Mouse (Mus musculus) liver, embryonic 14 days (tissue): Measurements from ENCODE around the gene Olfr1532-ps1. TPM values are rescaled to one million over a fixed set of nuclear protein-coding genes. Genes with fewer than 3 reads are reported as not detected.

Experiments
- polyA plus RNA-seq: library from polyadenylated mRNA; depleted of rRNA; stranded (reverse); fragments of >200 nt; gene quantifications from 2 replicates; pipeline ENCODE4 v1.2.3, GENCODE M21; 2012; rRNA removed

Olfr1532-ps1 gene
- polyA plus RNA-seq: not detected in 2 replicates

DNA sequence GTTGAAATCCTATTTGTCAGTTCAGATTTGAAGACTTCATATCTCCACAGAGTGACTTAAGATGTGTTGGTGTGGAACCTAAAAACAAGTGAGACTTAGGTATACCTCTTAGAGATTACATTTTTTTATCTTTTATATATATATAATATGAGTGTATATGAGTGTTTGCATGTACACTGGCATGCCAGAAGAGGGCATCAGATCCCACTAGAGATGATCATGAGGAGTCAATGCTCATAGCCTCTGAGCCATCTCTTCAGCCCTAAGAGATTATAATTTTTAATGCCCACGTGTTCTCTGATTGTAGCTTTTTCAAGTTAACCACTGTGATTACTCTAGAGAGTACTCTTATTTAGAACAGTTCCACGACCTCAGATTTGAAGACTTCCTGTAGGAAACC is at the start of gene Olfr1532-ps1:
Olfr1532-ps1 (plus strand) TSS at position 326 of the 400 bp plus-strand sequence.

DNA sequence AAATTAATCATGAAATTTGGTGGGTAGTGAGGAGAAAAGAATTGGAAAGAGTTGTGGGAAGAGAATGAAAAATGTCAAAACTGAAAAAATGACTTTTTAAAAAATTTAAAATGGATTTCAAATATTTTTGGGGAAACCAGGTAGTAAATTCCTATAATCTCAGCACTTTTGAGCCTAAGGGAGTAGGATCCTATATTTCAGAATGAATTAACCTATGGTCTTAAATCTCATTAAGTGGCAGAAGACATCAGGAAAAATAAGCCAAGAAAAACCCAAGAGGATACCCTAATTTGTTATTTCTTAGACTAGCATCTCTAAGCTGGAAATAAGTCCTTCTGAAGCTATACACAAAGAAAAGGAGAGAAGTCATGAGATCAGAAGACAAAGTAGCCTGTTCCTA is 44.9 kb upstream of the Olfr1532-ps1 start, which contains the start of gene Olfr704:
Olfr704 (plus strand) TSS at position 301 of the 400 bp plus-strand sequence.

DNA sequence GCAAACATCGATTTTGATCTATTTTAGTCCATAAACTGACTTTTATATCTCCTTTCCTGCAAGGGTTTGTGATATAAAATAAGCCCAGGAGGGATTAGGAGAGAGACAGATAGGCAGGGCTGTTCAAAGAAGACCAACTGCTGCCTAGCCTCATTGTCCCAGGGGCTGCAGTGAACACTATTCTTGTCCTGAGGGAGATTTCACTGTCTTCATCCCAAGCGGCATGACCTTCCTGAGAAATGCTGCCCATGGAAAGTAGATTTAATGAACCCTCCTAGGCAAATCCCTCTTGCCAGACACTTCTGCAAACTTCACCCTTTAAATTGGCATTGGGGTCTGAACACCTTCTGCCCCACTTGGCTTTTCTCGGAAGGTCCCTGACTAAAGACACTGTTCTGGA is 31.0 kb upstream of the Olfr1532-ps1 start, which contains the start of gene Olfr705:
Olfr705 (minus strand) TSS at position 101 of the 400 bp plus-strand sequence.

DNA sequence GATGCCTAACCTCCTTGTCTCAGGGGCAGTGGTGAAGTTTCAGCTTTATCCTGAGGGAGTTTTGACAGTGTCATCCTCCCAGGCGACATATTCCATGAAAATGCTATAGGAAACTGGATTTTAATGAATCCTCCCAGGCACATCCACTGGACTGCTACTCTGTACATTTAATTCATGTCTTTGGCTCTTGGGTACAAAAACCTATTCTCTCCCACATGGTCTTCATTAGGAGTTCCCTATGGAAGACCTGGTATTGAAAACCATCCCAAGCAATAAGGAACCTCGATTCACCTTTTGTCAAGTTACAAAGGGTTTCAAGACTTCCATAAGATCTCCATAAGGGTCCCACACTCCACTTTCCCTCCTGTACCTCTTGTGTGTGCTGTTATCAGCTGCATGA is 19.7 kb upstream of the Olfr1532-ps1 start, which contains the start of gene Olfr706:
Olfr706 (minus strand) TSS at position 101 of the 400 bp plus-strand sequence.

DNA sequence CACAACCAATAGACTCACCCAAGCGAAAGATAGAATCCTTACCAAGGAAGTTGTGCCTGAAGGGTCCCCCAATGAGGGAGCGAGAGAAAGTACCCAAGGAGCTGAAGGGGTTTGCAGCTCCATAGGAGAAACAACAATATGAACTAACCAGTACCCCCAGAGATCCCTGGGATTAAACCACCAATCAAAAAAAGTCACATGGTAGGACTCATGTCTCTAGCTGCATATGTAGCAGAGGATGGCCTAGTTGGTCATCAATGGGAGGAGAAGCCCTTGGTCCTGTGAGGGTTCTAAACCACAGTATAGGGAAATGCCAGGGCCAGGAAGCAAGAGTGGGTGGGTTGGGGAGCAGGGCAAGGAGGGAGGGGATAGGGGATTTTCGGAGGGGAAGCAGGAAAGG is 6.7 kb upstream of the Olfr1532-ps1 start, which contains the start of gene Olfr707:
Olfr707 (minus strand) TSS at position 101 of the 400 bp plus-strand sequence.

DNA sequence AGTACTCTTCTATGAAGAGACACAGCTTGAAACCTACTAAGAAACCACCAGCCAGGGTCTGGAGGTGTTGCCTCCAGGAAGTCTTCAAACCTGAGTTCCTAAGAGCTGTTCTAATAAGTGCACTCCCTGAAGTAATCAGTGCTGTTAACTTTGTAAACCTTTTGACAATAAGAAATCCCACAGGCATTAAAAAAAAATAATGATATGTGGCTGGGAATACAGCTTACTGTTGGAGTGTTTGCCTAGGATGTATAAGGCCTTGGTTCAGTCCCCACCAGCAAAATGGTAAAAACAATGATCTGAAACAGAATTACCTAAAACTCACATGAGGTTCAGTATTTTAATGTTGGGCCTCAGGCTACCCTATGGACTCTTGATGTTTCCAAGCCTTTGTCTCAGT is 24.3 kb downstream of the Olfr1532-ps1 start, which contains the start of gene Olfr709-ps1:
Olfr709-ps1 (minus strand) TSS at position 101 of the 400 bp plus-strand sequence.

DNA sequence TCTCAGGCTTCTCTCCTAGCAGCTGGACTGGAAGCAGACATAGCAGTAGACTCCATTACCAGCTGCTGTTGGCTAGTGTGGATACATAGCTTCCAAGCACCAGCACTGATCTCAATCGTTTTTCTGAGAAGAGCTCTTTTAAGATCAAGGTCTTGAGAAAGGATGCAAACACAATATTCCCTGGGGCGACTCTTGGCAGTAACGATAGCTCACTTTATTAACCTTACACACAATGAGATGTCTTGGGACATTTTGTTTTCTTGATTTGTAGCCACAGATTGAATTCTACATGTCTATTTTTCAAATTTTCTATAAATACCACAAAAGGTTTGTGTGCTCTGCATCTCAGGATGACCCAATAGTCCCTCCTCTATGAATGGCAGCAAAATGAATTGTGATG is 40.4 kb downstream of the Olfr1532-ps1 start, which contains the start of gene Olfr710:
Olfr710 (minus strand) TSS at position 101 of the 400 bp plus-strand sequence.

DNA sequence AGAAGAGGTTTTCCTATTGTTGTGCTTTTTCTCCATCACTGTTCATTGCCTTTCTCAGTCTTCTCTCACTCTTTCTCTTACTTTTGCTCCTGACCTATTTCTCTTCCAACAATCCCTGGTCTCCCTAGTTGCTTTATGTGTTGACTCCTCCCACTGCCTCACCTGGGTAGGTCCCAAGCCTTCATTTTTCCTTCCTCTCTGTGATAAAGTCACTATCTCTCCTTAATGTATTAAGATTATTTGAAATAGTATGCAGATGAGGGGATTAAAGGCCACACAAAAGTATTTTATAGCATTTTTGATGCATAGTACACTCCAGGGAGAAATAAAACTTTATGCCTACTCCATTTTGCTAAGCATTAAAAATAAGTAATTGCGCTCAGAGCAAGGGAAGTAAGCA is 56.0 kb downstream of the Olfr1532-ps1 start, which contains the start of gene Olfr6:
Olfr6 (minus strand) TSS at position 101 of the 400 bp plus-strand sequence.

Other genes with a start within 250 kb of the Olfr1532-ps1 start
- not detected in 2 replicates for gene Olfr693, start 227.4 kb upstream of the Olfr1532-ps1 start, polyA plus RNA-seq
- not detected in 2 replicates for gene Olfr694, start 216.2 kb upstream of the Olfr1532-ps1 start, polyA plus RNA-seq
- gene Olfr695, start 191.6 kb upstream of the Olfr1532-ps1 start, polyA plus RNA-seq: not detected in 2 replicates
- not detected in 2 replicates for gene Olfr697, start 165.6 kb upstream of the Olfr1532-ps1 start, polyA plus RNA-seq
- gene Olfr698, start 152.6 kb upstream of the Olfr1532-ps1 start, polyA plus RNA-seq: not detected in 2 replicates
- not detected in 2 replicates for gene Olfr699, start 114.8 kb upstream of the Olfr1532-ps1 start, polyA plus RNA-seq
- gene Olfr700, start 99.2 kb upstream of the Olfr1532-ps1 start, polyA plus RNA-seq: not detected in 2 replicates
- not detected in 2 replicates for gene Olfr701, start 93.9 kb upstream of the Olfr1532-ps1 start, polyA plus RNA-seq
- not detected in 2 replicates for gene Olfr702, start 74.1 kb upstream of the Olfr1532-ps1 start, polyA plus RNA-seq
- gene Olfr703, start 64.6 kb upstream of the Olfr1532-ps1 start, polyA plus RNA-seq: not detected in 2 replicates
- not detected in 2 replicates for gene Olfr704, start 44.8 kb upstream of the Olfr1532-ps1 start, polyA plus RNA-seq
- gene Olfr705, start 31.1 kb upstream of the Olfr1532-ps1 start, polyA plus RNA-seq: not detected in 2 replicates
- not detected in 2 replicates for gene Olfr706, start 19.8 kb upstream of the Olfr1532-ps1 start, polyA plus RNA-seq
- not detected in 2 replicates for gene Olfr707, start 6.8 kb upstream of the Olfr1532-ps1 start, polyA plus RNA-seq
- gene Olfr709-ps1, start 24.2 kb downstream of the Olfr1532-ps1 start, polyA plus RNA-seq: not detected in 2 replicates
- gene Olfr710, start 40.3 kb downstream of the Olfr1532-ps1 start, polyA plus RNA-seq: not detected in 2 replicates
- not detected in 2 replicates for gene Olfr6, start 55.9 kb downstream of the Olfr1532-ps1 start, polyA plus RNA-seq
- not detected in 2 replicates for gene Olfr711, start 67.5 kb downstream of the Olfr1532-ps1 start, polyA plus RNA-seq
- gene Olfr2, start 98.1 kb downstream of the Olfr1532-ps1 start, polyA plus RNA-seq: not detected in 2 replicates
- gene Olfr713, start 123.2 kb downstream of the Olfr1532-ps1 start, polyA plus RNA-seq: not detected in 2 replicates
- not detected in 2 replicates for gene Olfr714, start 163.0 kb downstream of the Olfr1532-ps1 start, polyA plus RNA-seq
- gene Olfr17, start 185.2 kb downstream of the Olfr1532-ps1 start, polyA plus RNA-seq: not detected in 2 replicates
- not detected in 2 replicates for gene Olfr715b, start 202.4 kb downstream of the Olfr1532-ps1 start, polyA plus RNA-seq
- not detected in 2 replicates for gene Olfr715, start 223.1 kb downstream of the Olfr1532-ps1 start, polyA plus RNA-seq
- not detected in 2 replicates for gene Olfr716, start 230.3 kb downstream of the Olfr1532-ps1 start, polyA plus RNA-seq